Mouse (Mus musculus) CD4-positive, CD25-positive, alpha-beta regulatory T cell (primary cell): ENCODE measurements around the gene Fbh1. TPM values are rescaled to one million over a fixed set of nuclear protein-coding genes. Genes with fewer than 3 reads are reported as not detected.

Experiments
- polyA plus RNA-seq: library from polyadenylated mRNA; unstranded; fragments of 100-300 nt; shearing (Covaris generic); gene quantifications from one replicate; pipeline ENCODE4 v1.2.1, GENCODE M21; 2017

Fbh1 gene
- 75.4 TPM for polyA plus RNA-seq

GRCm38 (mm10) chr2:11777091-11778068, at the start of gene Fbh1, which contains the start of gene Ankrd16:
Gene Fbh1 (minus strand): TSS chr2:11777582.
Gene Ankrd16 (plus strand): TSS chr2:11777876.

DNA sequence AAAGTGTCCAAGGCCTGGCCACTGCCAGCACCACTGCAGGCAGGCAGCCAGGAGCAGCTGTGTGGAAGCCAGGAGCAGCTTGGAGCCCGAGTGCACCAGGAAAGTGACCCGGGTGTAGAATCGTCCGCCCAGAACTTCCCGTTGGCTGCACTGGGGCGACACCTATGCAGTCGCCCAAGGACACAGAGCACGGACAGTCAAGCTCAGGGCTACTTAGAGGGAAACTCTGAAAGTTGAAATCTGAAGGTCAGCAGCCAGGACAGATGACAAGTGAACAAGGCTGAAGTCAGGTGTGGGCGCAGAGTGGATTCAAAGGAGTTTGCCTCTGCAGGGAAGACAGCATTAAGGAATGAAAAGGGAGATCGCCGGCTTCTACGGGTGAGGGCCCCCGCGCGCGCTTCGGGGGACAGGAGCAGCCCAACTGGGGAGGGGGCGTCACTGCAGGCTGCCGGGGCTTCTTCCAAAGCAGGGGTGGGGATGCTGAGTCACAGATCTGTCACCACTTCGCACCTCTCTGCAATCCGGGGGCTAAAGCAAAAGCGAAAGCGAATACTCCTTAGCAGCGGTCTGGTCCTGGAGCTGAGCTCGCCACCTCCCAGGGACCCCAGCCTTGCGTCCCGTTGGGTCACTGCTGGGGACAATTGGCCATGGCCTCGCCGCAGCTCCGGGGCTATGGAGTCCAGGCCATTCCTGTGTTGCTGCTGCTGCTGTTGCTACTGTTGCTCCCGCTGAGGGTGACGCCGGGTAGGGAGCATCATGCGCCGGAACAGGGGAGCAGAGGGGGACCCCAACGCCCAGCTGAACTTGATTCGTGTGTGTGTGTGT, 72.0 kb downstream of the Fbh1 start, which contains the start of gene Il15ra:
TSS of gene Il15ra (plus strand) at position 90 of the 825 bp plus-strand sequence.

Other genes starting within 250 kb of the Fbh1 start
- gene Pfkfb3, start 223.5 kb downstream of the Fbh1 start, polyA plus RNA-seq: 14.9 TPM
- 124 TPM for gene Rbm17, start 173.4 kb downstream of the Fbh1 start, polyA plus RNA-seq
- gene Gm17490, start 151.3 kb downstream of the Fbh1 start, polyA plus RNA-seq: not detected
- gene Il2ra, start 134.8 kb downstream of the Fbh1 start, polyA plus RNA-seq: 436 TPM
- gene Il15ra, start 72.3 kb downstream of the Fbh1 start, polyA plus RNA-seq: 22.9 TPM
- gene Ankrd16, start 294 bp upstream of the Fbh1 start, polyA plus RNA-seq: 72.6 TPM